Mouse (Mus musculus): ENCODE measurements around the gene Wasl. TPM values are rescaled to one million over a fixed set of nuclear protein-coding genes. Genes with fewer than 3 reads are reported as not detected.

Gene Wasl
- polyA plus RNA-seq, 1 experiment from 2014 or later, result 61.3 TPM

GRCm38 (mm10) chr6:24650719-24651118 is 14.1 kb downstream of the Wasl start:
- no peak overlapping the region for H3K4me2 ChIP-seq (ENCODE audit: low read length)
- H3K36me3 ChIP-seq (ENCODE audit: control insufficient read depth, insufficient read depth, low read length), result no peaks in the 10 kb centered on the region
- H3K27me3 ChIP-seq (ENCODE audit: control insufficient read depth, insufficient read depth, low read depth, low read length), result no peaks in the 10 kb centered on the region
- peaks cover 6% of the 10 kb centered on the region for H3K4me1 ChIP-seq (ENCODE audit: control insufficient read depth, insufficient read depth, low read length)
- WGBS, result 79% methylated on average over 3 of the region's 3 CpGs
- ATAC-seq, result no peak; the same call in 1 of the 2 replicates
- no peak overlapping the region for H3K9ac ChIP-seq (ENCODE audit: low read depth, low read length)
- H3K4me3 ChIP-seq (ENCODE audit: low read depth, low read length), result no peak overlapping the region
- H3K27ac ChIP-seq (ENCODE audit: low read length), result no peak overlapping the region
- no peaks in the 10 kb centered on the region for H3K9me3 ChIP-seq (replicated peaks; ENCODE audit: control insufficient read depth, low read length, poor library complexity, severe bottlenecking)

- Histone ChIP-seq H3K27ac (ENCODE audit: low read length) (no peak overlapping the region), H3K4me1 (ENCODE audit: control insufficient read depth, insufficient read depth, low read length) (peaks cover 6% of the 10 kb centered on the region), H3K9ac (ENCODE audit: low read depth, low read length) (no peak overlapping the region), H3K9me3 (replicated peaks; ENCODE audit: control insufficient read depth, low read length, poor library complexity, severe bottlenecking) (no peaks in the 10 kb centered on the region), H3K4me2 (ENCODE audit: low read length) (no peak overlapping the region), H3K27me3 (ENCODE audit: control insufficient read depth, insufficient read depth, low read depth, low read length) (no peaks in the 10 kb centered on the region), H3K4me3 (ENCODE audit: low read depth, low read length) (no peak overlapping the region), H3K36me3 (ENCODE audit: control insufficient read depth, insufficient read depth, low read length) (no peaks in the 10 kb centered on the region)
- WGBS, result 92% methylated on average over 4 of the region's 4 CpGs
- ATAC-seq, result no peak
Observed at GRCm38 (mm10) chr6:24648403-24648802, 16.4 kb downstream of the Wasl start.

- Histone ChIP-seq H3K4me1 (ENCODE audit: control insufficient read depth, insufficient read depth, low read length) (peaks cover 6% of the 10 kb centered on the region), H3K9me3 (replicated peaks; ENCODE audit: control insufficient read depth, low read length, poor library complexity, severe bottlenecking) (no peaks in the 10 kb centered on the region), H3K27me3 (ENCODE audit: control insufficient read depth, insufficient read depth, low read depth, low read length) (no peaks in the 10 kb centered on the region), H3K36me3 (ENCODE audit: control insufficient read depth, insufficient read depth, low read length) (no peaks in the 10 kb centered on the region), H3K4me3 (ENCODE audit: low read depth, low read length) (no peak overlapping the region), H3K9ac (ENCODE audit: low read depth, low read length) (no peak overlapping the region), H3K4me2 (ENCODE audit: low read length) (no peak overlapping the region), H3K27ac (ENCODE audit: low read length) (no peak overlapping the region)
- 82% methylated on average over 4 of the region's 4 CpGs for WGBS
- no peak for ATAC-seq
Observed at GRCm38 (mm10) chr6:24647103-24647691, 17.6 kb downstream of the Wasl start.

- 83% methylated on average over 6 of the region's 6 CpGs for WGBS
- Histone ChIP-seq H3K36me3 (ENCODE audit: control insufficient read depth, insufficient read depth, low read length) (no peaks in the 10 kb centered on the region), H3K4me2 (ENCODE audit: low read length) (no peak overlapping the region), H3K27me3 (ENCODE audit: control insufficient read depth, insufficient read depth, low read depth, low read length) (no peaks in the 10 kb centered on the region), H3K27ac (ENCODE audit: low read length) (no peak overlapping the region), H3K4me1 (ENCODE audit: control insufficient read depth, insufficient read depth, low read length) (peaks cover 6% of the 10 kb centered on the region), H3K4me3 (ENCODE audit: low read depth, low read length) (no peak overlapping the region), H3K9me3 (replicated peaks; ENCODE audit: control insufficient read depth, low read length, poor library complexity, severe bottlenecking) (no peaks in the 10 kb centered on the region), H3K9ac (ENCODE audit: low read depth, low read length) (no peak overlapping the region)
- ATAC-seq, result no peak
Observed at GRCm38 (mm10) chr6:24645346-24646053, 19.3 kb downstream of the Wasl start.

GRCm38 (mm10) chr6:24642960-24643359 is 21.8 kb downstream of the Wasl start:
- WGBS, result 96% methylated on average over 3 of the region's 3 CpGs
- Histone ChIP-seq H3K4me3 (ENCODE audit: low read depth, low read length) (no peak overlapping the region), H3K36me3 (ENCODE audit: control insufficient read depth, insufficient read depth, low read length) (no peaks in the 10 kb centered on the region), H3K27me3 (ENCODE audit: control insufficient read depth, insufficient read depth, low read depth, low read length) (no peaks in the 10 kb centered on the region), H3K4me1 (ENCODE audit: control insufficient read depth, insufficient read depth, low read length) (peaks cover under 1% of the 10 kb centered on the region; the same call in 1 of the 2 replicates), H3K4me2 (ENCODE audit: low read length) (no peak overlapping the region), H3K9ac (ENCODE audit: low read depth, low read length) (no peak overlapping the region), H3K27ac (ENCODE audit: low read length) (no peak overlapping the region), H3K9me3 (replicated peaks; ENCODE audit: control insufficient read depth, low read length, poor library complexity, severe bottlenecking) (no peaks in the 10 kb centered on the region)
- ATAC-seq, result no peak

- no peak for ATAC-seq
- Histone ChIP-seq H3K27me3 (ENCODE audit: control insufficient read depth, insufficient read depth, low read depth, low read length) (no peaks in the 10 kb centered on the region), H3K4me1 (ENCODE audit: control insufficient read depth, insufficient read depth, low read length) (no peaks in the 10 kb centered on the region), H3K9me3 (replicated peaks; ENCODE audit: control insufficient read depth, low read length, poor library complexity, severe bottlenecking) (no peaks in the 10 kb centered on the region), H3K4me3 (ENCODE audit: low read depth, low read length) (no peak overlapping the region), H3K27ac (ENCODE audit: low read length) (no peak overlapping the region), H3K9ac (ENCODE audit: low read depth, low read length) (no peak overlapping the region), H3K36me3 (ENCODE audit: control insufficient read depth, insufficient read depth, low read length) (no peaks in the 10 kb centered on the region), H3K4me2 (ENCODE audit: low read length) (no peak overlapping the region)
- 95% methylated on average over 2 of the region's 2 CpGs for WGBS
Observed at GRCm38 (mm10) chr6:24642161-24642560, 22.6 kb downstream of the Wasl start.

GRCm38 (mm10) chr6:24641286-24641685 is 23.5 kb downstream of the Wasl start:
- no peaks in the 10 kb centered on the region for H3K27me3 ChIP-seq (ENCODE audit: control insufficient read depth, insufficient read depth, low read depth, low read length)

GRCm38 (mm10) chr6:24635814-24636213 is 29.0 kb downstream of the Wasl start:
- 93% methylated on average over 2 of the region's 2 CpGs for WGBS
- H3K27ac ChIP-seq (ENCODE audit: low read length), result no peak overlapping the region
- no peak for ATAC-seq

More at GRCm38 (mm10) chr6:24641286-24641685, 23.5 kb downstream of the Wasl start:
- H3K4me2 ChIP-seq (ENCODE audit: low read length), result no peak overlapping the region
- no peak overlapping the region for H3K27ac ChIP-seq (ENCODE audit: low read length)
- no peak for ATAC-seq
- 95% methylated on average over 4 of the region's 4 CpGs for WGBS
- H3K9me3 ChIP-seq (replicated peaks; ENCODE audit: control insufficient read depth, low read length, poor library complexity, severe bottlenecking), result no peaks in the 10 kb centered on the region
- H3K4me1 ChIP-seq (ENCODE audit: control insufficient read depth, insufficient read depth, low read length), result no peaks in the 10 kb centered on the region
- H3K4me3 ChIP-seq (ENCODE audit: low read depth, low read length), result no peak overlapping the region
- H3K9ac ChIP-seq (ENCODE audit: low read depth, low read length), result no peak overlapping the region
- H3K36me3 ChIP-seq (ENCODE audit: control insufficient read depth, insufficient read depth, low read length), result no peaks in the 10 kb centered on the region

GRCm38 (mm10) chr6:24634065-24634464 is 30.7 kb downstream of the Wasl start:
- Histone ChIP-seq H3K36me3 (ENCODE audit: control insufficient read depth, insufficient read depth, low read length) (peaks cover 3% of the 10 kb centered on the region; the same call in 1 of the 2 replicates), H3K4me1 (ENCODE audit: control insufficient read depth, insufficient read depth, low read length) (no peaks in the 10 kb centered on the region), H3K9ac (ENCODE audit: low read depth, low read length) (no peak overlapping the region), H3K4me2 (ENCODE audit: low read length) (no peak overlapping the region), H3K27me3 (ENCODE audit: control insufficient read depth, insufficient read depth, low read depth, low read length) (no peaks in the 10 kb centered on the region), H3K27ac (ENCODE audit: low read length) (no peak overlapping the region), H3K9me3 (replicated peaks; ENCODE audit: control insufficient read depth, low read length, poor library complexity, severe bottlenecking) (no peaks in the 10 kb centered on the region), H3K4me3 (ENCODE audit: low read depth, low read length) (no peak overlapping the region)
- WGBS, result 89% methylated on average over 3 of the region's 3 CpGs
- ATAC-seq, result no peak

More at GRCm38 (mm10) chr6:24635814-24636213, 29.0 kb downstream of the Wasl start:
- Histone ChIP-seq H3K4me3 (ENCODE audit: low read depth, low read length) (no peak overlapping the region), H3K9me3 (replicated peaks; ENCODE audit: control insufficient read depth, low read length, poor library complexity, severe bottlenecking) (no peaks in the 10 kb centered on the region), H3K36me3 (ENCODE audit: control insufficient read depth, insufficient read depth, low read length) (peaks cover 3% of the 10 kb centered on the region; the same call in 1 of the 2 replicates), H3K27me3 (ENCODE audit: control insufficient read depth, insufficient read depth, low read depth, low read length) (no peaks in the 10 kb centered on the region), H3K4me1 (ENCODE audit: control insufficient read depth, insufficient read depth, low read length) (no peaks in the 10 kb centered on the region), H3K4me2 (ENCODE audit: low read length) (no peak overlapping the region), H3K9ac (ENCODE audit: low read depth, low read length) (no peak overlapping the region)
